Mouse (Mus musculus) testis, adult 2 months (tissue): Measurements from ENCODE around the gene Txndc5. TPM values are rescaled to one million over a fixed set of nuclear protein-coding genes. Genes with fewer than 3 reads are reported as not detected.

ENCODE experiments used
- H3K27ac ChIP-seq: fragments of 200-500 bp; 2 replicates; pipeline ENCODE4 v1.5.1; 2012; ENCODE audit warnings: low read depth, low read length; ENCODE audit not compliant: control insufficient read depth, insufficient read depth
- H3K27me3 ChIP-seq: fragments of 200-500 bp; 2 replicates; pipeline ENCODE4 v1.6.1; 2012; ENCODE audit warnings: mild to moderate bottlenecking, low read length, moderate library complexity; ENCODE audit not compliant: control insufficient read depth, insufficient read depth
- H3K36me3 ChIP-seq: fragments of 200-500 bp; 2 replicates; pipeline ENCODE4 v1.6.1; 2012; ENCODE audit warnings: mild to moderate bottlenecking, low read length; ENCODE audit not compliant: control insufficient read depth, insufficient read depth
- H3K4me1 ChIP-seq: fragments of 200-500 bp; 2 replicates; pipeline ENCODE4 v1.6.1; 2012; ENCODE audit warnings: low read length; ENCODE audit not compliant: control insufficient read depth, insufficient read depth
- H3K4me3 ChIP-seq: fragments of 200-500 bp; 2 replicates; pipeline ENCODE4 v1.5.1; 2012; ENCODE audit warnings: low read depth, mild to moderate bottlenecking, low read length, moderate library complexity, mixed read lengths; ENCODE audit not compliant: control insufficient read depth
- CTCF ChIP-seq: fragments of 200-500 bp; IDR thresholded peaks from 2 replicates; pipeline ENCODE4 v1.5.1; 2012; ENCODE audit warnings: low read depth, mild to moderate bottlenecking, inconsistent platforms, low read length, moderate library complexity; ENCODE audit not compliant: control insufficient read depth, insufficient read depth, insufficient replicate concordance
- POLR2A ChIP-seq: fragments of 200-500 bp; IDR thresholded peaks from 2 replicates; pipeline ENCODE4 v1.6.1; 2012; ENCODE audit warnings: low read depth, mild to moderate bottlenecking, inconsistent platforms, low read length, moderate library complexity; ENCODE audit not compliant: control insufficient read depth
- polyA plus RNA-seq: library from polyadenylated mRNA; depleted of rRNA; stranded (reverse); fragments of >200 nt; gene quantifications from 2 replicates; pipeline ENCODE4 v1.2.3, GENCODE M21; 2012; rRNA removed

Txndc5 gene
- 15.8 and 16.3 TPM in 2 replicates for polyA plus RNA-seq

DNA sequence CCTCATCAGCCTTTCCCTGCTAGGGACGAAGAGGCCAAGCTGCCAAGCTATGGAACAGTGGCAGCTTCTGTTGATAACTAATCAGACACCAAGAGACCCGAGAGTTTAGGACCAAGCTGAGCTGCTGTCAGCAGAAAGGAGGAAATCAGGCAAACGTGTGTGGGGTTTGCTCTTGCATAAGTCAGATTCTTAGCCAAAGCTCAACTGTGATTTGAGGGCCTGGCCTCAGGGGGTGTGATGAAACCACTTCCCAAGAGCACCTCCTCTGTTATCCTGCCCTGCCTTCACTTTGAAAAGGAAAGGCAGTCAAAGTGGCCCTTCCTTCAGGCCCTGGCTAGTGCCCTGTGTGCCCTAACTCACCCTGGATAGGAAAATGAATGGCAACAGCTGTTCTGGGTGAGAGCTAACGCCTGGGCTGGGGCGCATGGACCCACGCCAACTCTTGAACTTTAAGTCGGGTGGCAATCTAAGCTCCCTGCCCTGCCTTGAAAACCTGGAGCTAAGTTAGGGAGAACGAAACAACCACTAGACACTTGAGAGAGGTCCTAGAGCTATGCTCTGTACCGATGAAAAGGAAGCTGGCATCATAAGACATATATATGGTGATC, at the start of gene Txndc5:
Gene Txndc5, minus strand, starts transcription at position 138 of the 608 bp plus-strand sequence.
- H3K27ac ChIP-seq: peak within 1 kb of the TSS; percentile 59
- no peaks in the 10 kb centered on the region for H3K27me3 ChIP-seq
- H3K4me1 ChIP-seq: peaks cover 8% of the 10 kb centered on the region
- no peaks in the 10 kb centered on the region for H3K36me3 ChIP-seq
- H3K4me3 ChIP-seq: peak within 1 kb of the TSS; percentile 90
- no peak for TF ChIP-seq POLR2A
- TF ChIP-seq CTCF: no peak

DNA sequence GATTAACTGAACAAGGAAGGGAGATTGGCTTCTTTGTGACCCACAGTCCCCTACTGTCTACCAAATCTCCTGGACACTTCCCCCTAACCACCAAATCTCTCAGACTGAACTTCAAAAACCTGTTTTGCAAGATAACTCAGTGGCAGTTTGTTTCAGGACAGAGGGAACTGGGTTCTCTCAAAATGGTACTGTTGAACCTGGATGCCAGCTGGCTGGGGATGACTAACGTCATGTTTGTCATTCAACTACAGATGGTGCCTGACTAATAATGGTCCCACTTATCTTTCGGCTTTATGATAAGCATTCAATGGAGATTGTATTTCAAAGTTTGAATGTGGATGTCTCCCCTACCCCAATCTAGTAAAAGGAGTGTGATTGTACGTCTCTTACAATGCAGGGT, 46.0 kb upstream of the Txndc5 start:
- Histone ChIP-seq H3K4me3 (no peak overlapping the region), H3K27ac (no peak overlapping the region), H3K27me3 (peaks cover under 1% of the 10 kb centered on the region; the same call in 1 of the 2 replicates), H3K36me3 (no peaks in the 10 kb centered on the region), H3K4me1 (no peaks in the 10 kb centered on the region; the same call in 1 of the 2 replicates)
- TF ChIP-seq CTCF (no peak), POLR2A (no peak)

DNA sequence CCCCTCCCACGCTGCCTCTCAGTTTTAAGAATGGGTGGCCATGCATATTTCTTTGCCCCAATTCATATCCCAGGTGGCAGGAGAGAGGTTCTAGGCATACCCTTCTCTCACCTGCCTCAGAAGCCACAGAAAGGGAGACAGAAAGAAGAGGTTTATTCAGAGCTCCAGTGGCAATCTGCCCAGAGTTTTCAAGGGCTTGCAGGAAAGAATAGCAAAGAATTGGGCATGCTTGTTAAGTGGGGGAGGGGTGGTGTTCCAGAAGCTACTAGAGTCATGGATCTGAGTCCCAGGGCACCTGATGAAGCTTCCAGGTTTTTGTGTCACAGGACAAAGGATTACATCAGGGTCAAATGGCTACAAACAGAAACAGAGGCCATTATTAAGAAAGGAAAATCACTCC, 44.7 kb upstream of the Txndc5 start:
- Histone ChIP-seq H3K27me3 (no peaks in the 10 kb centered on the region), H3K36me3 (no peaks in the 10 kb centered on the region), H3K4me1 (no peaks in the 10 kb centered on the region), H3K27ac (no peak overlapping the region), H3K4me3 (no peak overlapping the region)
- no peak for TF ChIP-seq CTCF
- TF ChIP-seq POLR2A: no peak

DNA sequence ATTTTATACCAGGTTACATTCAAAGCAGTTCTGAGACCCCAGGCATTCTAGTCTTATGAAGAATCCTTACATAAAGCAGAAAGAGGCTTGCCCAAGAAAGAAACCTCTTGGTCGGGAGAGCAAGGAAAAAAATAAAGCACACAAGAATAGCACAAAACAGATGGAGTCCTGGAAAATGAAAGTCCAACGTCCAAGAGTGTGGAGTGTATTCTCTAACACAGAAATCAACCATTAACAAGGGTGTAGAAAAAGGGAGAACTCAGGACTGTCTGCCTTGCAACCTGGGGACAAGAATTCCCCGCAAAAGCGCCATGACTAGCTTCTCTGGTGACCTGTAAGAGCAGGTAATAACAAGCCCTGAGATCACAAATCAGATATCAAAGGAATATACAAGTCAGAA, 36.6 kb upstream of the Txndc5 start:
- H3K4me1 ChIP-seq: no peaks in the 10 kb centered on the region
- no peak for TF ChIP-seq POLR2A
- TF ChIP-seq CTCF: no peak
- H3K27ac ChIP-seq: no peak overlapping the region
- no peaks in the 10 kb centered on the region for H3K36me3 ChIP-seq
- H3K4me3 ChIP-seq: no peak overlapping the region
- no peaks in the 10 kb centered on the region for H3K27me3 ChIP-seq

DNA sequence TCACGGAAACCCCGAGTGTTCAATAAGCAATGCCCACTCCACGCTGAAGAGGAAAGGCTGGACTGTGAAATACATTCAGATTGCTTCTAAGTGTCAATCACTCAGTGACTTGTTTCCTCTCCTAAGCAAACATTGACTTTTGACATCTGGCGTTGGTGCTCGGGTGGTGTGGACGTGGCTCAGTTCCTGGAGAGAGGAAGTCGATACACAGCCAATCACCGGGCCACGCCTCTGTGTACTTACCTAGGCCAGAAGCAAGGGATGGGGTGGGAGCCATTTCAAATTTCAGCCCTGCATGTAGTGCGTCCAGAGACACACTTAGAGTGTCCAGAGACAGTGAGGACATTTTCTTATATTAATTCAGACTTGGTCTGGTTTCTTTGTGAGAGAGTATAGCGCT, 26.0 kb upstream of the Txndc5 start:
- TF ChIP-seq CTCF (no peak), POLR2A (no peak)
- no peaks in the 10 kb centered on the region for H3K36me3 ChIP-seq
- H3K27me3 ChIP-seq: no peaks in the 10 kb centered on the region
- no peak overlapping the region for H3K27ac ChIP-seq
- H3K4me3 ChIP-seq: peak overlapping the region; percentile 24
- H3K4me1 ChIP-seq: 0 out of 2 replicates have a peak, but pooled peaks cover 2% of the 10 kb centered on the region

DNA sequence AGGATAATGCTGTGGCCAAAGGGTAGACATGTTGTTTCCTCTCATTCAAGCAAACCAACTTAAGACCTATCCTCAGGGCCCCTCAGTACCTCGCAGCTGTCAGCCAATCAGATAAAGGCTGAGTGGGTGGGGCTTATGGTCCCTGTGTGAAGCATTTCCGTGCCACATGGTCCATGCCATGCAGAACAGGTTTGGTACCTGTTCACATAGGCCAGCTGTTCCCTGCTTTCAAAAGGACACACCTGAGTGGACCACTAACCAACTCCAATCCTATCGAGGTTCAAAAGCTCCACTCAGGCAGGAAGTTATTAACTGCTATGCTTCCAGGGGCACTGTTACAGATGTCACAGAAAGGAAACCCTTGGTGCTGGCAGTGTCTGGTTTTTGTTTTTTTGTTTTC, 25.6 kb upstream of the Txndc5 start:
- Histone ChIP-seq H3K27ac (no peak overlapping the region), H3K4me1 (0 out of 2 replicates have a peak, but pooled peaks cover 2% of the 10 kb centered on the region), H3K4me3 (peak overlapping the region; percentile 11), H3K27me3 (no peaks in the 10 kb centered on the region), H3K36me3 (no peaks in the 10 kb centered on the region)
- no peak for TF ChIP-seq CTCF
- TF ChIP-seq POLR2A: no peak

DNA sequence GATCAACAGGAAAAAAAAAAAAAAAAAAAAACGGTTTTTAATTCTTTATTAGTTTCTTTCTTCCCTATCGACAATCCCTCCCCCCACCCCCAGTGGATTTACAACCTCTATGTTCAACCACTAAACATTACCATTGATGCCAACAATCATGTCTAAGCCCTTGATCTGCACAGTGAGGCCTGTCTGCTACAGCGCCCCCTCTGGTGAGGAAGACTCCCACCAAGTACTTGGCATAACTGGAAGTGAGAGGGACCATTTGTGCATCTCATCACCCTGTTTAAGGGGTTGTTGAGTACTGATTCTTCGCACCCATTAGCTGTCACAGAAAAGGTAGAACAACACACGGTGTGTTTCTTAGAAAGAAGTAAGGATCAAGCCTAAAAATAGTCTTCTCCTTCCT, 20.1 kb upstream of the Txndc5 start:
- Histone ChIP-seq H3K4me3 (no peak overlapping the region), H3K4me1 (peaks cover 3% of the 10 kb centered on the region), H3K36me3 (no peaks in the 10 kb centered on the region), H3K27me3 (no peaks in the 10 kb centered on the region), H3K27ac (no peak overlapping the region)
- TF ChIP-seq POLR2A (no peak), CTCF (peak; percentile 87; the same call in 1 of the 2 replicates)
